Mouse (Mus musculus): ENCODE results near the gene Pigl. TPM values are rescaled to one million over a fixed set of nuclear protein-coding genes. Genes with fewer than 3 reads are reported as not detected.

Pigl gene
- polyA plus RNA-seq, 2 experiments: 3.5 to 4.1 TPM

DNA sequence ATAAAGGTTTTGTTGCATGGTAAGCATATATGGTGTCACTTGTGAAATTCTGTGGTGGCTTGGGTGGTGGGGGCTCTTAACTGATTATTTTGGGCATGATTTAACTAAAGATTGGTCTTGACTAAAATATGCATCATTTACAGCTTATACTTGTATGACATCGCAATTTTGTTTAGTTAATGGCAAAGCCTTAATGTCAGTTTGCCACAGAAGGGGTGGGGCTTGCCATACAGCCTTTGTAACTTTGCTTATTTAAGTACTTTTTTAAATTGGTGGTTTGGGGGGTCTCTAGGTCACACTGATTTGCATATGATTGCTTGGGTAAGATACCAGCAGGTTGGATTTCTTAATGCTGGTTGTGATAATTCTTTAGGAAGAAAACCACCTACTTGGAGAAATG lies 94.9 kb downstream of the Pigl start:
- Histone ChIP-seq H3K36me3 (replicated peaks; ENCODE audit: control insufficient read depth, insufficient read depth, low read depth) (peaks cover 26% of the 10 kb centered on the region), H3K4me2 (ENCODE audit: low read depth) (peak overlapping the region; percentile 80), H3K27me3 (ENCODE audit: control insufficient read depth, insufficient read depth, low read length) (no peaks in the 10 kb centered on the region), H3K4me3 (ENCODE audit: insufficient read depth in 1 of 2, low read depth in 2 of 2, low read length in 2 of 2) (peak overlapping the region; percentile 31 to 55), H3K9ac (replicated peaks) (peak overlapping the region; percentile 35), H3K27ac (no peak overlapping the region), H3K9me3 (ENCODE audit: control insufficient read depth, low read length) (no peaks in the 10 kb centered on the region), H3K4me1 (replicated peaks; ENCODE audit: control insufficient read depth in 2 of 2, insufficient read depth in 2 of 2, low read length in 1 of 2) (peaks cover 21 to 24% of the 10 kb centered on the region in 2 experiments)
- no peak for ATAC-seq (ENCODE audit: insufficient read depth)
- no peak for DNase-seq (ENCODE audit: low read depth in 3 of 3, low spot score in 3 of 3)
- WGBS (ENCODE audit: insufficient replicate concordance): 30% methylated on average over 1 of the region's 1 CpGs
- TF ChIP-seq CTCF (IDR thresholded peaks at IDR 0.05; ENCODE audit: low read depth) (no peak), EP300 (IDR thresholded peaks at IDR 0.05; ENCODE audit: low read depth) (no peak)

DNA sequence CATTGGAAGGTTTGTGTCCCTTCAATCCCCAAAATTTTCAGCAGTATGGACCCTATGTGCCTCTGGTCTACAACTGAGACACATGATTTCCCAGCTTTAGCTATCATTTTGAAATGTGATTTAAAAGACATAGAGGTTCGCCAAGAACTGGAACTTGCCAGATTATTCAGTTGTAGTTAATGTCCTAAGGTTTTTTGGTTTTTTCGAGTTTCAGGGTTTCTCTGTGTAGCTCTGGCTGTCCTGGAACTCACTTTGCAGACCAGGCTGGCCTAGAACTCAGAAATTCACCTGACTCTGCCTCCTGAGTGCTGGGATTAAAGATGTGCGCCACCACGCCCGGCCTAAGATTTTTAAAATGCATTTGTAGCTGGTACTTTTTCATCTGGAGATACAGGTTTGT lies 95.4 kb downstream of the Pigl start:
- no peaks in the 10 kb centered on the region for H3K27me3 ChIP-seq (ENCODE audit: control insufficient read depth, insufficient read depth, low read length)
- no peak overlapping the region for H3K27ac ChIP-seq
- DNase-seq (ENCODE audit: low read depth in 3 of 3, low spot score in 3 of 3) (no peak), ATAC-seq (ENCODE audit: insufficient read depth) (no peak)
- peak overlapping the region; percentile 80 for H3K4me2 ChIP-seq (ENCODE audit: low read depth)
- H3K36me3 ChIP-seq (replicated peaks; ENCODE audit: control insufficient read depth, insufficient read depth, low read depth): peaks cover 26% of the 10 kb centered on the region
- TF ChIP-seq EP300 (IDR thresholded peaks at IDR 0.05; ENCODE audit: low read depth) (no peak), CTCF (IDR thresholded peaks at IDR 0.05; ENCODE audit: low read depth) (no peak)
- 68% methylated on average over 5 of the region's 5 CpGs for WGBS (ENCODE audit: insufficient replicate concordance)
- H3K4me3 ChIP-seq (ENCODE audit: insufficient read depth in 1 of 2, low read depth in 2 of 2, low read length in 2 of 2): peak overlapping the region; percentile 31 to 55
- peaks cover 21 to 24% of the 10 kb centered on the region in 2 experiments for H3K4me1 ChIP-seq (replicated peaks; ENCODE audit: control insufficient read depth in 2 of 2, insufficient read depth in 2 of 2, low read length in 1 of 2)
- no peaks in the 10 kb centered on the region for H3K9me3 ChIP-seq (ENCODE audit: control insufficient read depth, low read length)
- H3K9ac ChIP-seq (replicated peaks): peak overlapping the region; percentile 35

GRCm38 (mm10) chr11:62554163-62554855 lies 96.0 kb downstream of the Pigl start:
- ATAC-seq (ENCODE audit: insufficient read depth) (no peak), DNase-seq (ENCODE audit: low read depth in 3 of 3, low spot score in 3 of 3) (no peak)
- Histone ChIP-seq H3K27ac (no peak overlapping the region), H3K27me3 (ENCODE audit: control insufficient read depth, insufficient read depth, low read length) (no peaks in the 10 kb centered on the region), H3K4me3 (ENCODE audit: insufficient read depth in 1 of 2, low read depth in 2 of 2, low read length in 2 of 2) (peak overlapping the region; percentile 31 to 55; a peak in 3 of 4 replicates), H3K4me2 (ENCODE audit: low read depth) (peak overlapping the region; percentile 80), H3K9me3 (ENCODE audit: control insufficient read depth, low read length) (no peaks in the 10 kb centered on the region), H3K36me3 (replicated peaks; ENCODE audit: control insufficient read depth, insufficient read depth, low read depth) (peaks cover 26% of the 10 kb centered on the region), H3K9ac (replicated peaks) (no peak overlapping the region), H3K4me1 (replicated peaks; ENCODE audit: control insufficient read depth in 2 of 2, insufficient read depth in 2 of 2, low read length in 1 of 2) (peaks cover 16 to 20% of the 10 kb centered on the region in 2 experiments)
- 67% methylated on average over 5 of the region's 5 CpGs for WGBS (ENCODE audit: insufficient replicate concordance)
- TF ChIP-seq CTCF (IDR thresholded peaks at IDR 0.05; ENCODE audit: low read depth): no peak
- TF ChIP-seq EP300 (IDR thresholded peaks at IDR 0.05; ENCODE audit: low read depth): no peak

GRCm38 (mm10) chr11:62554934-62555517 lies 96.8 kb downstream of the Pigl start:
- no peak overlapping the region; the same call in 1 of the 2 replicates for H3K27ac ChIP-seq
- peak overlapping the region; percentile 13; the same call in 1 of the 2 replicates for H3K9ac ChIP-seq (replicated peaks)

DNA sequence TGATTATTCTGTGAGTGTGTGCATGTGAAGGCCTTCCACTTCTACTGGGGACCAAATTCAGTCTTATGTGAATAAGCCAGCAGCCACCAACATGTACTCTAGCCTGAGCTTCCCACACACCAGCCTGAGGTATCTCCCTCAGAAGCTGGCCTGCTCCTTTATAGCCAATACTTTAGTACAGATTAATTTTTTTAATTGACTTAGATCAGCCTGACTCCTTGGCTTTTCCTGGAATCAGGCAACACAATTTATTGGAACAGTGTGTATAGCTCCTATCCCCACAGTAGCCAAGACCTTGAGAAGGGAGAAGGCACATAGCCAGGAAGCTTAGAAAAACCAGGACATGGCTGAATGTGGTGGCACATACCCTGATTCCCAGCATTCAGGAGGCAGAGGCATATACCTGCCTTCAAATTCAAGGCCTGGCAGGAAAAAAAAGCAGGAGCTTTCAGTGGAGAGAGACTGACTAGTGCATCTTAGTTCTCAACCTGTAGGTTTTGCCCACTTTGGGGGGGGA lies 97.7 kb downstream of the Pigl start:
- ATAC-seq (ENCODE audit: insufficient read depth) (no peak), DNase-seq (ENCODE audit: low read depth in 3 of 3, low spot score in 3 of 3) (no peak)
- peaks cover 8 to 10% of the 10 kb centered on the region in 2 experiments; a peak in 3 of 4 replicates for H3K4me1 ChIP-seq (replicated peaks; ENCODE audit: control insufficient read depth in 2 of 2, insufficient read depth in 2 of 2, low read length in 1 of 2)
- no peaks in the 10 kb centered on the region; the same call in 1 of the 2 replicates for H3K27me3 ChIP-seq (ENCODE audit: control insufficient read depth, insufficient read depth, low read length)
- no peak overlapping the region for H3K4me3 ChIP-seq (ENCODE audit: insufficient read depth in 1 of 2, low read depth in 2 of 2, low read length in 2 of 2)
- no peak overlapping the region for H3K9ac ChIP-seq (replicated peaks)
- no peaks in the 10 kb centered on the region for H3K9me3 ChIP-seq (ENCODE audit: control insufficient read depth, low read length)
- TF ChIP-seq CTCF (IDR thresholded peaks at IDR 0.05; ENCODE audit: low read depth) (no peak), EP300 (IDR thresholded peaks at IDR 0.05; ENCODE audit: low read depth) (no peak)
- H3K4me2 ChIP-seq (ENCODE audit: low read depth): no peak overlapping the region
- no peak overlapping the region for H3K27ac ChIP-seq
- peaks cover 26% of the 10 kb centered on the region for H3K36me3 ChIP-seq (replicated peaks; ENCODE audit: control insufficient read depth, insufficient read depth, low read depth)

More at GRCm38 (mm10) chr11:62554934-62555517, 96.8 kb downstream of the Pigl start:
- Histone ChIP-seq H3K36me3 (replicated peaks; ENCODE audit: control insufficient read depth, insufficient read depth, low read depth) (peaks cover 26% of the 10 kb centered on the region), H3K27me3 (ENCODE audit: control insufficient read depth, insufficient read depth, low read length) (no peaks in the 10 kb centered on the region), H3K4me1 (replicated peaks; ENCODE audit: control insufficient read depth in 2 of 2, insufficient read depth in 2 of 2, low read length in 1 of 2) (peaks cover 10 to 13% of the 10 kb centered on the region in 2 experiments), H3K4me3 (ENCODE audit: insufficient read depth in 1 of 2, low read depth in 2 of 2, low read length in 2 of 2) (peak overlapping the region in 1 of 2 experiments; percentile 55; a peak in 2 of 4 replicates), H3K4me2 (ENCODE audit: low read depth) (peak overlapping the region; percentile 80; the same call in 1 of the 2 replicates), H3K9me3 (ENCODE audit: control insufficient read depth, low read length) (no peaks in the 10 kb centered on the region)
- no peak for ATAC-seq (ENCODE audit: insufficient read depth)
- TF ChIP-seq CTCF (IDR thresholded peaks at IDR 0.05; ENCODE audit: low read depth) (no peak), EP300 (IDR thresholded peaks at IDR 0.05; ENCODE audit: low read depth) (no peak)
- DNase-seq (ENCODE audit: low read depth in 3 of 3, low spot score in 3 of 3): no peak

Data from liver, embryonic 14.5 days (tissue).